Mouse (Mus musculus): ENCODE data around the gene Gm5485. TPM values are rescaled to one million over a fixed set of nuclear protein-coding genes. Genes with fewer than 3 reads are reported as not detected.

The Gm5485 gene
- polyA plus RNA-seq (2012; rRNA removed), result 13.4 and 33.9 TPM in 2 replicates

- TF ChIP-seq CTCF (IDR thresholded peaks at IDR 0.05; ENCODE audit: extremely low read depth, insufficient read length, insufficient replicate concordance, low read depth, low read length) (no peak), POLR2A (IDR thresholded peaks at IDR 0.05; ENCODE audit: low read depth, low read length) (no peak)
- no peaks in the 10 kb centered on the region for H3K36me3 ChIP-seq (ENCODE audit: control insufficient read depth, insufficient read depth, low read length)
- no peaks in the 10 kb centered on the region for H3K27me3 ChIP-seq (ENCODE audit: control insufficient read depth, insufficient read depth, low read length)
- WGBS, result 35% methylated on average over 1 of the region's 1 CpGs
- H3K4me1 ChIP-seq (ENCODE audit: control insufficient read depth, insufficient read depth, insufficient read length, low read length), result peaks cover 6% of the 10 kb centered on the region; the same call in 1 of the 2 replicates
- peak within 1 kb of the TSS; percentile 59; the same call in 1 of the 2 replicates for H3K27ac ChIP-seq (ENCODE audit: insufficient read depth, low read depth, low read length)
- H3K4me3 ChIP-seq (ENCODE audit: low read depth, low read length), result no peak within 1 kb of the TSS
Observed at GRCm38 (mm10) chr16:48412246-48412645, at the start of gene Gm5485. Gene Gm5485 (minus strand): TSS chr16:48412416.

GRCm38 (mm10) chr16:48453264-48453663 lies 41.0 kb upstream of the Gm5485 start:
- H3K4me1 ChIP-seq (ENCODE audit: control insufficient read depth, insufficient read depth, insufficient read length, low read length), result no peaks in the 10 kb centered on the region
- H3K27me3 ChIP-seq (ENCODE audit: control insufficient read depth, insufficient read depth, low read length), result no peaks in the 10 kb centered on the region
- no peaks in the 10 kb centered on the region for H3K36me3 ChIP-seq (ENCODE audit: control insufficient read depth, insufficient read depth, low read length)
- TF ChIP-seq POLR2A (IDR thresholded peaks at IDR 0.05; ENCODE audit: low read depth, low read length) (no peak), CTCF (IDR thresholded peaks at IDR 0.05; ENCODE audit: extremely low read depth, insufficient read length, insufficient replicate concordance, low read depth, low read length) (no peak)
- 77% methylated on average over 3 of the region's 3 CpGs for WGBS
- H3K27ac ChIP-seq (ENCODE audit: insufficient read depth, low read depth, low read length), result no peak overlapping the region
- H3K4me3 ChIP-seq (ENCODE audit: low read depth, low read length), result no peak overlapping the region

- no peak overlapping the region for H3K27ac ChIP-seq (ENCODE audit: insufficient read depth, low read depth, low read length)
- 77% methylated on average over 8 of the region's 8 CpGs for WGBS
- no peak overlapping the region for H3K4me3 ChIP-seq (ENCODE audit: low read depth, low read length)
- H3K4me1 ChIP-seq (ENCODE audit: control insufficient read depth, insufficient read depth, insufficient read length, low read length), result no peaks in the 10 kb centered on the region
- H3K36me3 ChIP-seq (ENCODE audit: control insufficient read depth, insufficient read depth, low read length), result no peaks in the 10 kb centered on the region
- TF ChIP-seq CTCF (IDR thresholded peaks at IDR 0.05; ENCODE audit: extremely low read depth, insufficient read length, insufficient replicate concordance, low read depth, low read length) (no peak), POLR2A (IDR thresholded peaks at IDR 0.05; ENCODE audit: low read depth, low read length) (no peak)
- H3K27me3 ChIP-seq (ENCODE audit: control insufficient read depth, insufficient read depth, low read length), result no peaks in the 10 kb centered on the region
Observed at GRCm38 (mm10) chr16:48446161-48446925, 34.1 kb upstream of the Gm5485 start.

GRCm38 (mm10) chr16:48444589-48444988 lies 32.4 kb upstream of the Gm5485 start:
- H3K4me3 ChIP-seq (ENCODE audit: low read depth, low read length), result no peak overlapping the region
- no peaks in the 10 kb centered on the region for H3K4me1 ChIP-seq (ENCODE audit: control insufficient read depth, insufficient read depth, insufficient read length, low read length)
- WGBS, result 94% methylated on average over 5 of the region's 5 CpGs
- H3K27me3 ChIP-seq (ENCODE audit: control insufficient read depth, insufficient read depth, low read length), result no peaks in the 10 kb centered on the region
- no peak for TF ChIP-seq CTCF (IDR thresholded peaks at IDR 0.05; ENCODE audit: extremely low read depth, insufficient read length, insufficient replicate concordance, low read depth, low read length)
- no peak for TF ChIP-seq POLR2A (IDR thresholded peaks at IDR 0.05; ENCODE audit: low read depth, low read length)
- H3K27ac ChIP-seq (ENCODE audit: insufficient read depth, low read depth, low read length), result no peak overlapping the region
- H3K36me3 ChIP-seq (ENCODE audit: control insufficient read depth, insufficient read depth, low read length), result no peaks in the 10 kb centered on the region

- Histone ChIP-seq H3K4me3 (ENCODE audit: low read depth, low read length) (no peak overlapping the region), H3K4me1 (ENCODE audit: control insufficient read depth, insufficient read depth, insufficient read length, low read length) (peaks cover 3% of the 10 kb centered on the region; the same call in 1 of the 2 replicates), H3K27ac (ENCODE audit: insufficient read depth, low read depth, low read length) (peak overlapping the region; percentile 60), H3K27me3 (ENCODE audit: control insufficient read depth, insufficient read depth, low read length) (no peaks in the 10 kb centered on the region), H3K36me3 (ENCODE audit: control insufficient read depth, insufficient read depth, low read length) (no peaks in the 10 kb centered on the region)
- TF ChIP-seq CTCF (IDR thresholded peaks at IDR 0.05; ENCODE audit: extremely low read depth, insufficient read length, insufficient replicate concordance, low read depth, low read length), result no peak
- no peak for TF ChIP-seq POLR2A (IDR thresholded peaks at IDR 0.05; ENCODE audit: low read depth, low read length)
Observed at GRCm38 (mm10) chr16:48437476-48437875, 25.3 kb upstream of the Gm5485 start.

- H3K27me3 ChIP-seq (ENCODE audit: control insufficient read depth, insufficient read depth, low read length), result no peaks in the 10 kb centered on the region
- H3K27ac ChIP-seq (ENCODE audit: insufficient read depth, low read depth, low read length), result no peak overlapping the region
- H3K36me3 ChIP-seq (ENCODE audit: control insufficient read depth, insufficient read depth, low read length), result no peaks in the 10 kb centered on the region
- no peak overlapping the region for H3K4me3 ChIP-seq (ENCODE audit: low read depth, low read length)
- H3K4me1 ChIP-seq (ENCODE audit: control insufficient read depth, insufficient read depth, insufficient read length, low read length), result peaks cover 3% of the 10 kb centered on the region; the same call in 1 of the 2 replicates
- TF ChIP-seq POLR2A (IDR thresholded peaks at IDR 0.05; ENCODE audit: low read depth, low read length), result no peak
- TF ChIP-seq CTCF (IDR thresholded peaks at IDR 0.05; ENCODE audit: extremely low read depth, insufficient read length, insufficient replicate concordance, low read depth, low read length), result no peak
- WGBS, result 31% methylated on average over 1 of the region's 1 CpGs
Observed at GRCm38 (mm10) chr16:48435454-48435853, 23.2 kb upstream of the Gm5485 start.

- no peak within 1 kb of the TSS for H3K4me3 ChIP-seq (ENCODE audit: low read depth, low read length)
Observed at GRCm38 (mm10) chr16:48431027-48431426, 18.8 kb upstream of the Gm5485 start, which contains the start of gene Morc1. Gene Morc1 (plus strand): TSS chr16:48431237.

More at GRCm38 (mm10) chr16:48431027-48431426, 18.8 kb upstream of the Gm5485 start, which contains the start of gene Morc1:
- no peaks in the 10 kb centered on the region for H3K27me3 ChIP-seq (ENCODE audit: control insufficient read depth, insufficient read depth, low read length)
- no peak within 1 kb of the TSS for H3K27ac ChIP-seq (ENCODE audit: insufficient read depth, low read depth, low read length)
- H3K36me3 ChIP-seq (ENCODE audit: control insufficient read depth, insufficient read depth, low read length), result no peaks in the 10 kb centered on the region
- 95% methylated on average over 15 of the region's 15 CpGs for WGBS
- TF ChIP-seq CTCF (IDR thresholded peaks at IDR 0.05; ENCODE audit: extremely low read depth, insufficient read length, insufficient replicate concordance, low read depth, low read length) (no peak), POLR2A (IDR thresholded peaks at IDR 0.05; ENCODE audit: low read depth, low read length) (no peak)
- no peaks in the 10 kb centered on the region for H3K4me1 ChIP-seq (ENCODE audit: control insufficient read depth, insufficient read depth, insufficient read length, low read length)
